Mouse (Mus musculus): Measurements from ENCODE around the gene Vdr.
A peak's percentile ranks its signal among the peaks of the same experiment; 100 is the strongest.

Gene Vdr

DNA sequence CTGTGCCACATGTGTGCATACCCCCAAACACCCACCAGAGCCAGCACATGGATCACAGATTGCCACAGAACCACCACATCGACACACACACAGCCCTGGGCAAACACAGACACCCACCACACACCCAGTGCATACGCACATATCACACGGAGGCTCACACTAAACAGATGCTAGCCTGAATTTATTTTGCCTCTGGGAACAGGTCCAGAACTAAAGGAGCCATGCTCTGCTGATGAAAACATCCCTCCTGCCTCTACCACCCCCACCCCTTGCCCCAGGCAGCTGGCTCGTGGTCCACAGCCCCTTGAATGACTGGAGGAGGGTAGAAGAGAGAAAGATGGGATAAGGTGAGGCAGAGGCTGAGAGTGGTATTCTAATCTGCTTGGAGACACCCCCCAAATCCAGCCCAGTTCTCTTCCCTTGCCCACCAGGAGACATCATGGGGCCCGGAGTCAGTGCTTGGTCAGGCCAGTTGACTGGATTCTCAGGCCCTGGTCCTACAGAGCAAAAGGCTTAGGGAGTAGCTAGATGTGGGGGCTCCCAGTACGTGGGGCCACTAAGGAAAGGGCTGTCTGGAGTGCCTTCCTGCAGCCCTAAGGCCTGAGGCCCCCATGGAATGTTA lies 82.1 kb downstream of the Vdr start:
- no peak for DNase-seq

DNA sequence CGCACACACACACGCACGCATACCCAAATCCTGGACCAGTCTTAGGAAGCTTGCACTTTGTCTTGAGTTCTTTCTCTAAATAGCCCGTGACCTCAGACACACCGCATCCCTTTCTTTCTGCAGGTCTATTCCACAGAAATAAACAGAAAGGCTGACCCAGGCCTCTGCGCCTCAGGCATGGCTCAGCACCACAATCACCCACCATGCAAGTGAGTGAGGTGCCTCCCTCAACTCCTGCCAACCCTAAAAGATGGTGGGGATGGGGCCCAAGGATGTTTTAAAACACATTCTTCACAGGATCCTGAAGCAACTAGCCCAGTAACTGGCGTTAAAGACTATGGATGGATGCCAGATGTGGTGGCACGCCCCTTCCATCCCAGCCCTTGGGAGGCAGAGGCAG lies 83.0 kb downstream of the Vdr start:
- DNase-seq: no peak

DNA sequence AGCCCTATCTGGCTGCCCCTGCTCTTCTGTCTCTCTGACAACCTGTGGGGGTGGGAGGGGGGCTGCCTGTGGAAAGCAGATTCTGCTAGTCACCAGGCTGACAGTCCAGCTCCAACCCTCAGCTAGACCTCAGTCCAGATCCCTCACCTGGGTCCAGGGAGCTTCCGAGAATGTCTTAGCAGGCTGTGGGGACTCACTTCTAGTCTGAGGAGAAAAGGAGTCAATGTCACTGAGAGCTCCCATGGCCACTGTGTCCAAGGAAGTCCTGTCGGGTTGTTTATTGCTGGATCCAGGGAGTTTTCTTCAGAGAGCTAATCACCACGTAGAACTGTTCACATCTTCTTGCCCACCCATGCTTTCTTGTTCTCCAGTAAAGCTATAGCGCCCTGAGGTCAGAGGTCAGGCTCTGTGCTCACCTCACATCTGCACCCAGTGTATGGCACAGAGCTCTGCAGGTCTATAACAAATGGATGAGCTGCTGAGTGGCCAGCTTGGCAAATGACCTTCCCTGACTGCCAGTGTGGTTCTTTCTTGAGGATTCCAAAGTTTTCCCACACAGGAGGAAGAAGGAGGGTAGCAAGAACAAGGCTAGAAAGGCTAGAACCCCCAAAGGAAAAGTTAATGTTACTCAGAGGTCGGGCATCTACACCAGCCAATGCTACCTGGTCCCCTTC lies 83.7 kb downstream of the Vdr start:
- no peak for DNase-seq

DNA sequence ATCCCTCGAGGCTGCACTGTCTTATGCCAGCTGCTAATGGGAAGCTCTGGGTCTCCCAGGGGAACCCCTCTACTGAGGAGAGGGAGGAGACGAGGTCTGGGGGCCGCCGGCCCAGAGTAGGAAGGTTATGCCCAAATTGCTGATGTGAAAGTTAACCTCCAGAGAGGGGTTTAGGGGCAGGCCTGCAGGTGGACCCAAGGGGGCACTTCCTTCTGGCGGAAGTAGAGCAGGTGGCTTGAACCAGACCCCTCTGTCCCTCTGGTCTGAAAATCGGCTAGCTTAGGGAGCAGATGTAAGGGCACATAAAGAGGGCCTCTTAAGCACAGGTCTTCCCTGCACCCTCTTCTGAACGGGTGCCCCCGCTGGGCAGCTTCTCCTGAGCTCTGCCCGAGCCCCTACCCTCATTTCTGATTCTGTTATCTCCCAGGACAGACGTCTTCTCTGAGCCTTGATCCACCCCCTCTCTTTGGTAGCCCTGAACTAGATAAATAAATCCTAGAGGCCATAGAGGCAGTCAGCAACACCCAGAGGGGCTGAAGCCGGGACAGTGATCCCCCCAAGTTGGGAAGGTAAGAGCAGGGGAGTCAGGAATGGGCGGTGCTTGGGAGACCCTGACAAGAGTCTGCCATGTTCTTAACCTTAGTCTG lies 84.4 kb downstream of the Vdr start:
- DNase-seq: no peak

DNA sequence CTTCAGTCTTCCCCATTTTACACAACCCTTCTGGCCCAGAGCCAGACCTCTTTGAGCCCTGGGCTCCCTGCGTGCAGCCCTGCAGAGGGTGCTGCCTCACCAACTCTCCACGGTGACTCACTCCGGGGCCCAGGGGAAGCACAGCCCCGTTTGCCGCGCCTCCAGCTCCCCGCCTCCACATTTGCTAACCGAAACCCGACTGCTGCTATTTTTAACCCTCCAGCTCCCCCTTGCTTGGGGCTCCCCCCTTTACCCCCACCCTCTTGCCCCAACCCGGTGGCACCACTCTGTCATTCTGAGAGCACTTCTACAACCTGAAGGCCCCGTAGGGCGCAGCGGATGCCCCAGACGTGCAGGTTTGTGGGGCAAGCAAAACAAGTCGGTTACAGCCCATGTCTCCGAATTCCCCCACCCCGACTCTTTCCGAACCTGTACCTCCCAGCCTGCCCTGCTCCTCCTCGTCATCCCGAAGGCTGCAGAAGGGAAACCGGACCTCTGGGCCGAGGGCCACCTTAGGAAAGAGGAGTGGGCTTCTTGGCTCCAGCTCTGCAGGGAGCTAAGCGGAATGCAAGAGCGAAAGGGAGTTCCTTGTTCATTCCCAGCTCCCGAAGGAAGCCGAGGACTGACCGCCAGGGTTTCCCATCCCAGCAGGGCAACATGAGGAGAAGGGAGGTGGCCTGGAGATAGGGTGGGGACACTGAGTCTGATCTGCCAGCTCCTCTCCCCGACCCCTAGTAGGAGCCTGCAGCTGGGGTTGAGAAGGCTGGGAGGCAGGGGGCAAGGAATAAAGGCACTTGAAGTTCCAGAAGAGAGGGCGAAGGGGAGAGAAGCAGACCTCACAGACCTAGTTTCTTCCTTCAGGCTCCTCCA lies 85.1 kb downstream of the Vdr start:
- DNase-seq: peak; percentile 76

DNA sequence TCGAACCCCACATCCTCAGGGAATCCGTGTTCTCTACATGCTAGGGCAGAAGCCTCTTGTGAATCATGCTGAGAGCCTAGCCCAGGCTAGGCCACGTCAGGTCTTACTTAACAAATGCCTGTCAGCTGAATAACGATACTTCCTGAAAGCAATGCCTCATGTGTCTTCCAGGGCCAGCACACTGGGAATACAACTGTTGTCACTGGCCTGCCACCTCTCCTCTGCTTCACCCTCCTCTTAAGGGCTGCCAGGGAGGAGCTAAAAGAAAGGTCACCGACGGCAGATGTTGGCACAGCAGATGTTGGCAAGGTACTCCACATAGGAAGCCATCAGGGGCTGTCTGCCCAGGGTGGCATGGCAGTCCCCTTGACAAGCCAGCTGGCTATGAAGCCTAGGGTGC lies 86.4 kb downstream of the Vdr start:
- no peak for DNase-seq

DNA sequence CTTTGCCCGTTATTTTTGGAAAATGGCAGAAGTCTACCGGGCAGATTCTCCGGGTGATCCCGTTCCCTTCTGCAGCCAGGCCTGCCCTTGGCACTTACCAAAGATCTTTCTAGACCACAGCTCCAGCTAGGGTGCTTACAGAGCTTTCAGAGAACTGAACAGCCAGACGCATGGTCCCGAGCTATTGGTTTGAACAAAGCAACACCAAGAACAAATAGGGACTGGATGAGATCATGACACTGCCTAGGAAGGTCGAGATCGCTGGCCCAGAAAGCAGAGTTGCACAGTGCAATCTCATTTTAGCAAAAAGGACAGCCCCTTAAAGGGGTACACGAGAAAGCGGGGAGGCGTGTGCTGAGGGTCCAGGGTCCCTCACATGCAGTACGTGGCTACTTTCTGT lies 87.0 kb downstream of the Vdr start:
- no peak for DNase-seq

DNA sequence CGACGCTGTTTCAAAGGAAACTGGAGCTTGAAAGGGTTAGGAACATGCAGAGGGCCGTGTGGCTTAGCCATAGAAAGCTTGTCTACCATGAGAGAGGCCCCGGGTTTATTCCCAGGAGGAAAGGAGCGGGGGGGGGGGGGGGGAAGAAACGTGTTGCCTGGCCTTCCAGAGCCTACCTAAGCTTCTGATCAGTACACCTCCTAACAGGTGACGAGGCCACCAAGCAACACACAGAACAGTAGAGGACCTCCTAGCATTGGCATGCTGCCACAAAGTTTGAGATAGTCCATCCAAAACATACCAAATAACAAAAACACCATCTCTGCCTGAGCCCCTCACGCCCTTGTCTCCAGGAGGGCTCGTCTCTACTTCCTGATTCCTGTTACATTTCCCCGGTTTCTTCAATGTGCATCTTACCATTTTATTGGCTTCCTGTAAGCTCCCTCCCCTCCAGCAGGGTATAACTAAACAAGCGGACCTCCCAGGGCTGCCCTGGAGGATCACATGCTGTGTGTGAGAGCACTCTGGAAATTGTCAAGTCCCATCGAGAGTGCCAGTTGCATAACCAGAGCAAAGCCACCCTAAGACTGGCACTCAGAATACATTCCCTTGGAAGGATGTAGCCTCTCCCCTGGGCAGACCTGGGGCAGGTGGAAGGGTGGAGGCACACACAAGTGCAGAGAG lies 87.7 kb downstream of the Vdr start:
- no peak for DNase-seq

DNA sequence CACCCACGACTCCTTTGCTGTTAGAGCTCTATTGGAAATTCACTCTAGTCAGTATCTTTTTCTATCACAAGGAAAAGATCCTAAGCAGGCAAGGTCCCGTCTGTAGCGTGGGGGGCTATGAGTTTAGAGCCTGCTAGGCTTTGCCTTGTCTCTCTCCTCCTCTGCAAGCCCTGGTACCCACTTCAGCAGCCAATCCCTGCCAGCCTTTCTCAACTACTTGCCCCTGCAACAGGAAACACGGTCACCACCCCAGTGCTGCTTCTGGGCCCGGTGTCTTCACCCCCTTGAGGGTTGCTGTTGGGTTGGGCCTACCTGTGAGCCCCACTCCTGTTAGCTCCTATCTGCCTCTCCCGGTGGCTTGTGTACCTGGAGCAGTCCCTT lies 88.5 kb downstream of the Vdr start:
- DNase-seq: no peak

DNA sequence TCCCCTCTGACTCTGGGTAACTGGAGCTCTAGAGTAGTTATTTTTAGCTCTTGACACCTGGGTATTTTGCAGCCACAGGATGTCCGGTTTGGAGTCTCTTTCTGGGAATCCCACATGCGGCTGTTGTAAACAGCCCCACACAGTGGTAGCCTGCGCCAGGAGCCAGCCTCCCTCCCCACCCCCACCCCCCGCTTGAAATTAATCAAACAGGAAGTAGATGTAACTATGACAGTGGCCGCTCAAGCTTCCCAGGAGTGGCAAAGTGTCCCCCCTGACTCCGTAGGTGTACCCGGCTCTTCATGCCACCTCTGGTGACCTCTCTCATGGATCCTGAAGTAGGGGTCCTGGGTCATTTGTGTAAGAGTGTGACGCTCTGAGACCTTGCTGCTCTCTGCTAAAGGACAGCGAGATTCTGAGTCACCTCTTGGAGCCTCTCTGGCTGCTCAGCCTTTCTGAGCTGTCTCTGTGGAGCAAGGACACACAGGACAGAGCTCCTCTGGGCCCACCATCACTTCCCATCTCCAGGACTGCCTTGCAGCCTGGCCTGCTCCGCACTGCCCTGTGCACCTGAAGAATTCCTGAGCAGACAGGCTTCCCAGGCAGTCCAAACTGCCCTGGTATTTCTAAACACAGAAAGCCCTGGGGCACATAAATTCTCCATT lies 89.0 kb downstream of the Vdr start:
- peak in 1 of 2 experiments; percentile 48 for DNase-seq

DNA sequence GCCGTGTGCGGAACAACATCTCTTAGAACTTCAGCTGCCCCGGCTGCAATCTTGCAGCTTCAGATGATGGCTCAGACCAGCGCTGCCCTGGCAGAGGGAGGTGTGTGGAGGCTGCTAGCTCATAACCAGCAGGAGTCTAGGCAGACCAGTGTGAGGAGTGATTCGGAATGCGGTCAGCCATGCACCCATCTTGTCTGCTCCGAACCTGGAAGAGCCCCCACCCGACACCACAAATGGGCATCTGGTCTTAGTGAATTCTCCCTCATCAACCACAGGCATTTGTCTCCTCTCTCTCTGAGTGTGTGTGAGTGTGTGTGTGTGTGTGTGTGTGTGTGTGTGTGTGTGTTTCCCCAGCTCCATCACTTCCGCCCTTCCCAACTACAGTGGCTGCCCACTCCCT lies 90.5 kb downstream of the Vdr start:
- DNase-seq: no peak

DNA sequence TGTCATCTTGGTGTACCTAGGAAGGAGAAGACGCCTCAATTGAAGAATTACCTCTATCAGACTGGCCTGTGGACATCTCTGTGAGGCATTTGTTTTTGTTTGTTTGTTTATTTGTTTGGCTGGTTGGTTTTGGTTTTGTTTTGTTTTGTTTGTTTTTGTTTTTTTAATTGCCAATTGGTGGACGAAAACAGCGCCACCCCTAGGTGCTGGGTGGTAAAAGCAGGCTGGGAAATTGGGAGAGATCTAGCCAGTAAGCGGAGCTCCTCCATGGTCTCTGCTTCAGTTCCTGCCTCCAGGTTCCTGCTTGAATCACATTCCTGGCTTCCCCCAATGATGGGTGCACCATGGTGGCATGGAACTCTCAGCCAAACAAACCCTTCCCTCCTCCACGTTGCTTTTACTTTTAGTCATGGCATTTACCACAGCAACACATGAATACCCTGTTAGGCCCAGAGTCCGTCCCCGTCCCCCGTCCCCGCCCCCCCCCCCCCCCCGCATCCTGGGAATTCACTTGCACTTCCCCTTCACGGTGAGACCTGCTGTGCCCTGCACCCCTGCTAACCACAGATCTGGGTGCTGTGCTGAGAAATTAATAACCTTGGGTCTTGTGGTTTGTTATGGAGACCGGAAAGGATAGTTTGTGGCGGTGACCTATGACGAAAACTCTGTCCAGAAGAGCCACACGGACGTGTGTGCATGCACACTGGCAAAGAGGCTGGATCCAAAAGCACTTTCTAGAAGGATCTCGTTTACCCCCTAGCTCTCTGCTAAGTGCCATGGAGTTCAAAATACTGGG lies 94.0 kb downstream of the Vdr start:
- DNase-seq: no peak

DNA sequence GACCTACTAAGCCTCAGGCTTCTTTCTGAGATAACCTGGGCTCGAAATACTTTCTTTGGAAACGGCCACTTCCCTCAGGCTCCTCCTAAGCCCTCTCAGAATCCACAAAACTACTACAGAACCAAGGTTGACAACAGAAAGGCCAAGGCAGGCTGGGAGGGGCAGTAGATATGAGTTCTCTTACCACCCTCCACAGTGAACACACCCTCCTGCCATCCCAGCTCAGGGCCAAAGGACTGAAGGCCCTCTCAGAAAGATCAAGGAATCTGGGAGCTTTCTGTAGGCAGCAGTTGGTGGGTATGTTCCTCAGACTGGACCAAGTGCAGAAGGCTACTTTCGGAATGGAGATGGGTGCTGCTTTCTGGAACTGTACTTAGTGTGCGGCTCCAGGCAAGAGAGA lies 95.2 kb downstream of the Vdr start:
- DNase-seq: no peak

DNA sequence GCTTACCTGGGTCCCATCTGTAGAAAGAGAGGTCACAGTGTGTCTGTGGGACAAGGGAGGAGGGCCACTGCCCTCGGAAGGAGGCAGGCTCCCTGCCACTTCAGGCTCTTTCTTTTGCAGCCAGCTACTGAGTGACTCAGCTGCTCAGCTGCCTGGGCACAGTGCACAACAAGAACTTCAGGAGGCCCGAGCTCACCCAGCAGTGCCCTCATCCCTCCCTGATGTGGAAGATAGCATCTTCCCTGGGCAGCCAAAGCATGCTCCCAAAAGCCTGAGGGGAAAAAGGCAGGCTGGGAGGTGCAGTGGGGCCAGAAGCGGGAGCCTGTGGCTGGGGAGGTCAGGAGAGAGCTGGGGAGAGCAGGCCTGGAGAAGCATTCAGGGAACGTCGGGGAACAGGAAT lies 95.7 kb downstream of the Vdr start:
- no peak for DNase-seq

DNA sequence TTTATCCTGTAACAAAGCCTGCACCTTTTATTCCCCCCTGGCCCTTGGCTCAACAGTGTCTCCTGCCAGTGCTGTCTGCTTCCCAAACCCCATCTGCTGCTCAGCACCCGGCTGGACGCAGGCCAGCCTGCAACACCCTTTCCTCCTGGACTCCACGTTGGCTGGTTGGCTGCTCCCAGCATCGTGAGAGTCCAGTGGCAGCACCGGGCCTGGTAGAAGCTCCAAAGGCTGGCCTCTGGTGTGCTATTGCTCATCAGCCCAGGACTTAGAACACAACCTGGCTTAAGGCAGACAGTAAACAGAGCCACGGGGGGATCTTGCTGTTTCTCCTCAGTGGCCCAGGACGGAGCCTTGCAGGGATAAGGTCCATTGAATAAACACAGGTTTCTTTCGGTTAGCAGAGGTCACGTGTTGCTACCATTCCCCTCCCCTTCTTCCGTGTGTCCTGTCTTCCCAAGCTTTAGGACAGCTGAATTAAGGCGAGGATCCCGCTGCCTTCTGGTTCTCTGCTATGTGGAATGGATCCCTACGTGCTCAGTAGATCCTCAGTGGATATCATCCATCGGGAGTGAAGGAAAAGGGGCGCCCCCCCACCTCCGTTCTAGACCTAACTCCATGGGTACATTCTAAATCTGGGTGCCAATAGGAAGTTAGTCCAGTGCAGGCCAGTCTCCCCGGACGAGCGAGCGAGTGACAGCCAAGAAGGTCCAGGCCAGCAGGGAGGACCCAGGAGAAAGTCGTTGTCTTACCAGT lies 96.8 kb downstream of the Vdr start:
- peak; percentile 67 to 74 for DNase-seq

DNA sequence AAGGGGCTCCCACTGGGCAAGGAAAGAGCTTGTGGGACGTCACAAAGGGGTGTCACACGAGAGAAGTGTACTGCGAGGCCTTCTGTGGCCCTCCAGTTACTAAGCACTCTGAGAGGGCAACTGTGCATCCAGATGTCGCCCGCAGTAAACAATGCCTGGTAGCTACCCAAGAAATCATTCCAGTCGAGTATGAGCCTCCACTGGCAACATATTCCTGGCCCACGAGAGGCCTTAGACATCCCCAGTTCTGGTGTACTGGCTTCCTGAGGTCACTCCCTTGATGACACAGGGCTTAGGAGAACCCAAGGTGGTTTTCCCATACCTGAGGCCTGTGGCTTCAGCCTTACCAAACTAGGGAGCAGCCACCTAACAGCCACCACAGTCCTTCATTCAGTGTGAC lies 97.6 kb downstream of the Vdr start:
- no peak for DNase-seq

DNA sequence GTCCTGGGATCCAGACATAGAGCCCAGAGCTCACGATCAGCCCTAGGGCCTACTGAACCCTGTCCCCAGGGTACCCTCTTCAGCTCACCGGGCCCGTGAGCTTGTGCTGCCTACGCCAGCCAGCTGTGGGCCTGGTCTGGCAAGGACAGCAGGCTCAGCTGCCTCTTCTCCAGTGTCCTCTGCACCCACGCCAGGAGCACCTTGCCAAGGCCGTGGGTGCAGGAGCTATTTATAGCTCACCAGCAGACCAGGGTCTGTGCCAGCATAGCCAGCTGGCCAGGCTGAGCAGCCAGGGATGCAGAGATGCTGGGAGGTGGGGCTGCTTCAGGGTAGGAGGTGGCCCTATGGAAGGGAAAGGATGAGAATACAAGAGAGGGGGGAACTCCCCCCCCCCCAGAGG lies 98.3 kb downstream of the Vdr start:
- peak; percentile 86 to 91 for DNase-seq

DNA sequence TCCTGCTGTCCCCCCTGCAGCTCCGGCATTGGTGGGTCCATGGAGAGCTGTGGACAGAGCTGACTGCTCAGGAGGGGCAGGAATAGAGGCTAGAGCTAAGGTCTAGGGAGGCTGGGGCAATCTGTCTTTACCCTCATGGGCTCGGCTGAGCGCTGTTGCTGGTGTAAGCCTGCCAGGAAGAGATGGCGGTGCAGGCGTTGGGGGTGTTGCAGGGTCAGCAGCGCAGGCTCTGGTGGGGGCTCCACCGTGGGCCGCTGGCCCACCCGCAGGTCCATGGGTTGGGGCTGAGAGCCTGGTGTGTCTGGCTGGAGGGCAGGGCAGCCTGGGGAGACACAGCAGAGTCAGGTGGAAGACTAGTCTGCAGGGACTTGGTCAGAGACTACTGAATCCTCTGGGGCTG lies 99.1 kb downstream of the Vdr start:
- no peak for DNase-seq

DNA sequence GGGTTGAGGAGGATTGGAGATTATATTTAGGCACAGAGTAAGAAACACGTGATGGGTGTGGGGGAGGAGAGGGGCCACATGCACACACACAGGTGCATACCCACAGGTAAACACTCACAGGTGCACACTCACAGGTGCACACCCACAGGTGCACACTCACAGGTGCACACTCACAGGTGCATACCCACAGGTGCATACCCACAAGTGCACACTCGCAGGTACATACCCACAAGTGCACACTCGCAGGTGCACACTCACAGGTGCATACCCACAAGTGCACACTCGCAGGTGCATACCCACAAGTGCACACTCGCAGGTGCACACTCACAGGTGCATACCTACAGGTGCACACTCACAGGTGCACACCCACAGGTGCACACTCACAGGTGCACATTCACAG lies 100.0 kb downstream of the Vdr start:
- DNase-seq: no peak

DNA sequence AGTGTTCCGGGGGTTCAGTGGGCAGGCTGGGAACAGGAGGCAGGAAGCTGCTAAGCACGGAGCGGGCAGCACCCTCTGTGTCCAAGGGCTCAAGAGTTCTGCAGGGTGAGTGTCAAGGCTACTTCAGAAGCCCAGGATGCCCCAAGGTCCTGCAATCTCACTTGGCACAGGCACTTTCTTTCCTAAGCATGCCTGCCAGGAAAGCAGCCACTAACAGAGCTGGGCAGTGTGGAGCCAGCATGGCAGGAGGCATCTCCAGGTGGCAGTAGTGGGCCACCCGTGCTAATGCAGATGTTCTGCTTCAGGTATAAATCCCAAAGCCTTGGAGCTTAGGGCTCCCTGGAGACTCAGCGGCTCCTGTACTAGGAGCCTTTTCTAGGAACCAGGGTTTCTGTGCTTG lies 100.5 kb downstream of the Vdr start:
- DNase-seq: peak; percentile 78 to 85

DNA sequence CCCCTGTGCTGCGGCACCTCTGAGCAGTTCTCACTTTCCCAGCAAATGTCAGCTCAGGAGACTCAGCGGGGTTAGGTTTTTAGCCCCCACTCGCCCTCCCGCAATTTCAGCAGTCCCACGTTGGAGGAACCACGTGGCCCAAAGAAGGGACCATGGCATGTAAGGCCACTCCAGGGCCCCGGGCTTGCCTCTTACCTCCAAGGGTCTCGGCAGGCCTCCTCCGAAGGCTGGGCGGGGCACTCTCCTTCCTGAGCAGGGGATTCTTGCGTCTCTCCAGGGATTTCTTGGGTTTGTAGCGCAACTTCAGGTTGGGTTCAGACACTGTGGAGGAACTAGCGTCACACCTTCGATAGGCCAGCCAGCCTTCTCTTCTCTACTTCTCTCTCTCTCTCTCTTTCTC lies 101.2 kb downstream of the Vdr start:
- DNase-seq: no peak
